Mouse (Mus musculus) MEL (cell line): ENCODE results near the gene Cdc73. TPM values are rescaled to one million over a fixed set of nuclear protein-coding genes. Genes with fewer than 3 reads are reported as not detected.

ENCODE experiments used
- DNase-seq: peaks from one replicate; pipeline ENCODE4 v3.0.0; 2011; ENCODE audit warnings: low read depth, low spot score
- H3K27ac ChIP-seq: 2 replicates; pipeline ENCODE4 v1.5.1; 2012; ENCODE audit warnings: low read depth, mild to moderate bottlenecking, control low read depth, low read length, moderate library complexity; ENCODE audit not compliant: control insufficient read depth
- H3K27me3 ChIP-seq, 2 experiments: fragments of 150-350 bp in 1 of 2; sonication (generic) in 1 of 2; 2 replicates each; pipeline ENCODE4 v1.6.1; 2012; ENCODE audit warnings: low read length in 2 of 2, mild to moderate bottlenecking in 2 of 2, improper control_type of control experiment in 1 of 2, moderate library complexity in 1 of 2; ENCODE audit not compliant: insufficient read depth in 2 of 2, control insufficient read depth in 1 of 2
- H3K36me3 ChIP-seq, 2 experiments: 2 replicates each; pipeline ENCODE4 v1.6.1; 2012 to 2014; ENCODE audit warnings: low read length in 2 of 2, improper control_type of control experiment in 1 of 2, inconsistent platforms in 1 of 2, mild to moderate bottlenecking in 1 of 2; ENCODE audit not compliant: insufficient read depth in 2 of 2, control insufficient read depth in 1 of 2
- H3K4me1 ChIP-seq, 2 experiments: fragments of 150-350 bp in 1 of 2; sonication (generic) in 1 of 2; 2 replicates each; pipeline ENCODE4 v1.6.1; 2012; ENCODE audit warnings: low read length in 2 of 2, improper control_type of control experiment in 1 of 2, mild to moderate bottlenecking in 1 of 2; ENCODE audit not compliant: insufficient read depth in 2 of 2, control insufficient read depth in 1 of 2
- H3K4me3 ChIP-seq, 2 experiments: fragments of 150-350 bp in 1 of 2; sonication (generic) in 1 of 2; 2 replicates each; pipeline ENCODE4 v1.5.1; 2012; ENCODE audit warnings: low read depth in 2 of 2, low read length in 2 of 2, mild to moderate bottlenecking in 2 of 2, moderate library complexity in 2 of 2, control low read depth in 1 of 2, improper control_type of control experiment in 1 of 2; ENCODE audit not compliant: control insufficient read depth in 1 of 2, insufficient read depth in 1 of 2
- H3K79me2 ChIP-seq: 2 replicates; pipeline ENCODE4 v1.6.1; 2012; ENCODE audit warnings: mild to moderate bottlenecking, low read length, moderate library complexity; ENCODE audit not compliant: control insufficient read depth, poor library complexity, insufficient read depth
- H3K9ac ChIP-seq: 2 replicates; pipeline ENCODE4 v1.6.1; 2012; ENCODE audit warnings: low read depth, mild to moderate bottlenecking, control low read depth, low read length, moderate library complexity; ENCODE audit not compliant: control insufficient read depth, poor library complexity, severe bottlenecking
- H3K9me3 ChIP-seq: fragments of 150-350 bp; sonication (generic); replicated peaks from 2 replicates; pipeline ENCODE4 v1.6.1; 2012; ENCODE audit warnings: mild to moderate bottlenecking, low read length, improper control_type of control experiment, moderate library complexity; ENCODE audit not compliant: insufficient read depth
- CTCF ChIP-seq, 3 experiments: IDR thresholded peaks in 2 of 3; conservative IDR thresholded peaks in 1 of 3; 2 replicates each; pipeline ENCODE4 v1.5.1; 2011 to 2012; ENCODE audit warnings: low read length in 3 of 3, low read depth in 2 of 3, mild to moderate bottlenecking in 2 of 3, improper control_type of control experiment in 1 of 3, inconsistent platforms in 1 of 3, mixed read lengths in 1 of 3, moderate library complexity in 1 of 3; ENCODE audit not compliant: control insufficient read depth in 1 of 3, insufficient read depth in 1 of 3, poor library complexity in 1 of 3, severe bottlenecking in 1 of 3
- E2F4 ChIP-seq: IDR thresholded peaks from 2 replicates; pipeline ENCODE4 v1.6.1; 2011; ENCODE audit warnings: low read depth, low read length, improper control_type of control experiment, borderline replicate concordance
- EP300 ChIP-seq, 2 experiments: IDR thresholded peaks; 2 replicates each; pipeline ENCODE4 v1.6.1; 2011; ENCODE audit warnings: improper control_type of control experiment in 2 of 2, low read length in 2 of 2, low read depth in 1 of 2, mild to moderate bottlenecking in 1 of 2
- ETS1 ChIP-seq: IDR thresholded peaks from 2 replicates; pipeline ENCODE4 v1.6.1; 2012; ENCODE audit warnings: low read depth, mild to moderate bottlenecking, inconsistent platforms, low read length, improper control_type of control experiment, moderate library complexity
- GATA1 ChIP-seq: IDR thresholded peaks from 2 replicates; pipeline ENCODE4 v1.6.1; 2011; ENCODE audit warnings: low read depth, low read length, improper control_type of control experiment
- MAZ ChIP-seq: IDR thresholded peaks from 2 replicates; pipeline ENCODE4 v1.6.1; 2012; ENCODE audit warnings: low read depth, mild to moderate bottlenecking, inconsistent platforms, low read length, improper control_type of control experiment
- MYB ChIP-seq: IDR thresholded peaks from 2 replicates; pipeline ENCODE4 v1.6.1; 2011; ENCODE audit warnings: mild to moderate bottlenecking, low read depth, low read length, improper control_type of control experiment
- MYC ChIP-seq: IDR thresholded peaks from 2 replicates; pipeline ENCODE4 v1.6.1; 2011; ENCODE audit warnings: low read depth, mild to moderate bottlenecking, low read length, improper control_type of control experiment, moderate library complexity
- POLR2AphosphoS2 ChIP-seq: IDR thresholded peaks from 2 replicates; pipeline ENCODE4 v1.6.1; 2011; ENCODE audit warnings: low read length, improper control_type of control experiment
- RAD21 ChIP-seq: IDR thresholded peaks from 2 replicates; pipeline ENCODE4 v1.6.1; 2011; ENCODE audit warnings: mild to moderate bottlenecking, low read depth, low read length, improper control_type of control experiment
- SIN3A ChIP-seq: IDR thresholded peaks from 2 replicates; pipeline ENCODE4 v1.6.1; 2012; ENCODE audit warnings: low read length, improper control_type of control experiment, inconsistent platforms
- SMC3 ChIP-seq: IDR thresholded peaks from 2 replicates; pipeline ENCODE4 v1.6.1; 2011; ENCODE audit warnings: low read depth, low read length, improper control_type of control experiment
- TAL1 ChIP-seq: IDR thresholded peaks from 2 replicates; pipeline ENCODE4 v1.6.1; 2012; ENCODE audit warnings: mild to moderate bottlenecking, inconsistent platforms, low read length, moderate library complexity, mixed read lengths
- TBP ChIP-seq: IDR thresholded peaks from 2 replicates; pipeline ENCODE4 v1.8.0; 2011; ENCODE audit warnings: low read depth, low read length, improper control_type of control experiment
- UBTF ChIP-seq: IDR thresholded peaks from 2 replicates; pipeline ENCODE4 v1.6.1; 2012; ENCODE audit warnings: low read depth, mild to moderate bottlenecking, inconsistent platforms, low read length, improper control_type of control experiment, moderate library complexity, borderline replicate concordance; ENCODE audit not compliant: insufficient read depth
- USF1 ChIP-seq: IDR thresholded peaks from 2 replicates; pipeline ENCODE4 v1.6.1; 2014; ENCODE audit warnings: low read depth, mild to moderate bottlenecking, inconsistent platforms, low read length, improper control_type of control experiment, moderate library complexity
- ZC3H11A ChIP-seq: IDR thresholded peaks from 2 replicates; pipeline ENCODE4 v1.6.1; 2012; ENCODE audit warnings: low read depth, mild to moderate bottlenecking, inconsistent platforms, low read length, improper control_type of control experiment
- ZKSCAN1 ChIP-seq: IDR thresholded peaks from 2 replicates; pipeline ENCODE4 v1.6.1; 2012; ENCODE audit warnings: low read depth, mild to moderate bottlenecking, inconsistent platforms, low read length, improper control_type of control experiment, moderate library complexity
- polyA plus RNA-seq, 2 experiments: library from polyadenylated mRNA; stranded (reverse) in 1 of 2; unstranded in 1 of 2; fragments of >175 nt in 1 of 2; fragments of >200 nt in 1 of 2; gene quantifications; 2 replicates each; pipeline versions ENCODE4 v1.2.1 to v1.2.4; 2012; ENCODE audit warnings: low replicate concordance in 2 of 2, low read depth in 1 of 2; ENCODE audit not compliant: insufficient read length in 2 of 2, insufficient read depth in 1 of 2, missing spikeins in 1 of 2
- total RNA-seq: library from RNA; depleted of rRNA; stranded (reverse); fragments of 300-350 nt; gene quantifications from 2 replicates; pipeline ENCODE4 v1.2.3, GENCODE M21; 2012

Cdc73 gene
- total and polyA plus RNA-seq, 3 experiments, result 11.6 to 65.8 (median 55.2) TPM

DNA sequence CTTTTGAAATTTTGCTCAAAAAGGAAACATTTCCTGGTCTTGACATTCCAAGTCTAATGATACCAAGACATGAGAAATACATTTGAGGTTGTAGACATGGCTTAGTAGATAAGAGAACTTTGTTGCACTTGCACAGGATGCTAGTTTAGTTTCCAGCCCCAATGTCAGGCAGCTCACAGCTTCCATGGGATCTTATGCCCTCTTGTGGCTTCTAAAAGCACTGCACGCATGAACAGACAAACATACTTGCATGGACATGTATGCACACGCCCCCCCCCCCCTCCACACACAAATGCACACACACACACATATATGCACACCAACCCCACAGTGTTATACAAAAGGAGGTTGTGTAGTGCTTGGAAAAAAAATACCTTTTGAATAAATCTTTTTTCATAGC, 28.2 kb upstream of the Cdc73 start:
- H3K4me3 ChIP-seq, result no peak overlapping the region
- no peaks in the 10 kb centered on the region for H3K79me2 ChIP-seq
- no peaks in the 10 kb centered on the region; a peak in 1 of 4 replicates for H3K4me1 ChIP-seq
- TF ChIP-seq POLR2AphosphoS2 (no peak), TBP (no peak), TAL1 (no peak), UBTF (no peak), USF1 (no peak), MAZ (0 out of 2 replicates have a peak, but pooled peaks have one; percentile 28), E2F4 (no peak), SMC3 (peak; percentile 73), SIN3A (no peak), ETS1 (no peak), RAD21 (peak; percentile 74), MYC (0 out of 2 replicates have a peak, but pooled peaks have one; percentile 48), ZC3H11A (peak; percentile 55), ZKSCAN1 (no peak), MYB (no peak), CTCF (IDR thresholded peaks at IDR 0.05 in 2 of 3, conservative IDR thresholded peaks at IDR 0.05 in 1 of 3; ENCODE audit: control insufficient read depth in 1 of 3, insufficient read depth in 1 of 3, low read depth in 2 of 3, low read length in 3 of 3, poor library complexity in 1 of 3, severe bottlenecking in 1 of 3) (peak; percentile 63 to 72 (median 70))
- H3K36me3 ChIP-seq, result no peaks in the 10 kb centered on the region; a peak in 1 of 4 replicates
- H3K27me3 ChIP-seq, result no peaks in the 10 kb centered on the region
- no peak overlapping the region for H3K27ac ChIP-seq
- no peaks in the 10 kb centered on the region for H3K9me3 ChIP-seq
- DNase-seq, result peak; percentile 85
- no peak overlapping the region for H3K9ac ChIP-seq

GRCm38 (mm10) chr1:143727701-143728445, 25.2 kb upstream of the Cdc73 start:
- no peaks in the 10 kb centered on the region for H3K27me3 ChIP-seq
- H3K36me3 ChIP-seq, result peaks cover 0 to 4% of the 10 kb centered on the region in 2 experiments; a peak in 2 of 4 replicates
- peaks cover 2 to 6% of the 10 kb centered on the region in 2 experiments; a peak in 2 of 4 replicates for H3K4me1 ChIP-seq
- no peak overlapping the region for H3K27ac ChIP-seq
- H3K4me3 ChIP-seq, result no peak overlapping the region
- no peaks in the 10 kb centered on the region for H3K79me2 ChIP-seq
- no peak overlapping the region for H3K9ac ChIP-seq
- H3K9me3 ChIP-seq, result no peaks in the 10 kb centered on the region
- DNase-seq, result no peak
- TF ChIP-seq SIN3A (no peak), GATA1 (peak; percentile 30; the same call in 1 of the 2 replicates), EP300 (IDR thresholded peaks at IDR 0.05; ENCODE audit: low read depth in 1 of 2, low read length in 2 of 2) (no peak)
- TF ChIP-seq, all 39 proteins: peak for 1
